Mouse (Mus musculus) CH12.LX (cell line): ENCODE data around the gene Tmem41b. TPM values are rescaled to one million over a fixed set of nuclear protein-coding genes. Genes with fewer than 3 reads are reported as not detected.

Source experiments
- DNase-seq: peaks from one replicate; pipeline ENCODE4 v3.0.0-alpha.2; 2013; ENCODE audit errors: extremely low read depth
- H3K27ac ChIP-seq: 2 replicates; pipeline ENCODE4 v1.5.1; 2012; ENCODE audit warnings: low read depth, mild to moderate bottlenecking, control low read depth, moderate library complexity; ENCODE audit not compliant: insufficient read depth
- H3K27me3 ChIP-seq: replicated peaks from 2 replicates; pipeline ENCODE3; 2012; ENCODE audit warnings: inconsistent platforms
- H3K36me3 ChIP-seq, 2 experiments: replicated peaks in 1 of 2; 2 replicates each; pipeline versions ENCODE3 to v1.6.1; 2012; ENCODE audit warnings: inconsistent platforms in 1 of 2, low read length in 1 of 2, mild to moderate bottlenecking in 1 of 2, mixed read lengths in 1 of 2, moderate library complexity in 1 of 2; ENCODE audit not compliant: control insufficient read depth in 1 of 2, insufficient read depth in 1 of 2
- H3K4me1 ChIP-seq, 2 experiments: 2 replicates each; pipeline ENCODE4 v1.6.1; 2012; ENCODE audit warnings: inconsistent platforms in 1 of 2, moderate library complexity in 1 of 2; ENCODE audit not compliant: insufficient read depth in 2 of 2, control insufficient read depth in 1 of 2
- H3K4me2 ChIP-seq: 2 replicates; pipeline ENCODE4 v1.6.1; 2012; ENCODE audit warnings: low read depth, mild to moderate bottlenecking, control low read depth; ENCODE audit not compliant: poor library complexity, insufficient read depth, severe bottlenecking
- H3K4me3 ChIP-seq, 3 experiments: fragments of 150-350 bp in 1 of 3; sonication (generic) in 1 of 3; replicated peaks in 1 of 3; 2 replicates each; pipeline versions ENCODE3 to v1.5.1; 2011 to 2012; ENCODE audit warnings: low read depth in 2 of 3, low read length in 2 of 3, mild to moderate bottlenecking in 2 of 3, moderate library complexity in 2 of 3, control low read depth in 1 of 3, improper control_type of control experiment in 1 of 3, inconsistent platforms in 1 of 3, mixed read lengths in 1 of 3; ENCODE audit not compliant: poor library complexity in 1 of 3
- H3K79me2 ChIP-seq: replicated peaks from 2 replicates; pipeline ENCODE4 v1.6.1; 2012; ENCODE audit warnings: mild to moderate bottlenecking, moderate library complexity; ENCODE audit not compliant: control insufficient read depth, poor library complexity, insufficient read depth, severe bottlenecking; ENCODE audit errors: extremely low read depth
- H3K9ac ChIP-seq: 2 replicates; pipeline ENCODE4 v1.6.1; 2012; ENCODE audit warnings: low read depth, mild to moderate bottlenecking, control low read depth, moderate library complexity; ENCODE audit not compliant: insufficient read depth
- H3K9me3 ChIP-seq: replicated peaks from 2 replicates; pipeline ENCODE3; 2012; ENCODE audit warnings: low read length, inconsistent platforms, mixed read lengths
- BHLHE40 ChIP-seq: IDR thresholded peaks from 2 replicates; pipeline ENCODE4 v1.6.1; 2011; ENCODE audit warnings: mild to moderate bottlenecking, low read depth, low read length, improper control_type of control experiment
- CHD1 ChIP-seq: IDR thresholded peaks from 2 replicates; pipeline ENCODE4 v1.6.1; 2012; ENCODE audit warnings: low read depth, low read length, improper control_type of control experiment, inconsistent platforms
- CHD2 ChIP-seq: IDR thresholded peaks from 2 replicates; pipeline ENCODE4 v1.6.1; 2011; ENCODE audit warnings: low read length, improper control_type of control experiment
- CTCF ChIP-seq, 2 experiments: IDR thresholded peaks in 1 of 2; conservative IDR thresholded peaks in 1 of 2; 2 replicates each; pipeline ENCODE4 v1.5.1; 2011 to 2012; ENCODE audit warnings: low read depth in 2 of 2, low read length in 2 of 2, improper control_type of control experiment in 1 of 2, inconsistent platforms in 1 of 2, mild to moderate bottlenecking in 1 of 2, moderate library complexity in 1 of 2
- EP300 ChIP-seq: IDR thresholded peaks from 2 replicates; pipeline ENCODE4 v1.6.1; 2011; ENCODE audit warnings: low read length, improper control_type of control experiment
- ETS1 ChIP-seq: conservative IDR thresholded peaks from 2 replicates; pipeline ENCODE4 v1.6.1; 2012; ENCODE audit warnings: low read depth, mild to moderate bottlenecking, inconsistent platforms, low read length, improper control_type of control experiment, moderate library complexity
- GABPA ChIP-seq: IDR thresholded peaks from 2 replicates; pipeline ENCODE4 v1.6.1; 2012; ENCODE audit warnings: low read depth, low read length, improper control_type of control experiment, inconsistent platforms; ENCODE audit not compliant: insufficient replicate concordance
- HCFC1 ChIP-seq: IDR thresholded peaks from 2 replicates; pipeline ENCODE4 v1.6.1; 2012; ENCODE audit warnings: low read depth, mild to moderate bottlenecking, inconsistent platforms, low read length, improper control_type of control experiment
- JUN ChIP-seq: IDR thresholded peaks from 2 replicates; pipeline ENCODE4 v1.6.1; 2011; ENCODE audit warnings: low read depth, mild to moderate bottlenecking, low read length, improper control_type of control experiment, moderate library complexity; ENCODE audit not compliant: insufficient read depth
- JUND ChIP-seq: conservative IDR thresholded peaks from 2 replicates; pipeline ENCODE4 v1.6.1; 2011; ENCODE audit warnings: low read depth, low read length, improper control_type of control experiment
- KAT2A ChIP-seq: IDR thresholded peaks from 2 replicates; pipeline ENCODE4 v1.6.1; 2012; ENCODE audit warnings: low read length, improper control_type of control experiment, inconsistent platforms; ENCODE audit not compliant: insufficient replicate concordance
- MAFK ChIP-seq: IDR thresholded peaks from 2 replicates; pipeline ENCODE4 v1.6.1; 2011; ENCODE audit warnings: low read length, improper control_type of control experiment; ENCODE audit not compliant: insufficient replicate concordance
- MAX ChIP-seq: IDR thresholded peaks from 2 replicates; pipeline ENCODE4 v1.6.1; 2011; ENCODE audit warnings: low read length, improper control_type of control experiment
- MAZ ChIP-seq: IDR thresholded peaks from 2 replicates; pipeline ENCODE4 v1.6.1; 2012; ENCODE audit warnings: low read depth, mild to moderate bottlenecking, inconsistent platforms, low read length, improper control_type of control experiment, moderate library complexity
- MXI1 ChIP-seq: IDR thresholded peaks from 2 replicates; pipeline ENCODE4 v1.6.1; 2011; ENCODE audit warnings: mild to moderate bottlenecking, low read depth, low read length, improper control_type of control experiment
- MYC ChIP-seq: IDR thresholded peaks from 2 replicates; pipeline ENCODE4 v1.6.1; 2011; ENCODE audit warnings: low read depth, mild to moderate bottlenecking, improper control_type of control experiment, low read length
- NELFE ChIP-seq: IDR thresholded peaks from 2 replicates; pipeline ENCODE4 v1.6.1; 2011; ENCODE audit warnings: low read depth, low read length, improper control_type of control experiment
- NRF1 ChIP-seq: IDR thresholded peaks from 2 replicates; pipeline ENCODE4 v1.6.1; 2014; ENCODE audit warnings: low read depth, mild to moderate bottlenecking, inconsistent platforms, low read length, improper control_type of control experiment, moderate library complexity
- PAX5 ChIP-seq: IDR thresholded peaks from 2 replicates; pipeline ENCODE4 v1.6.1; 2012; ENCODE audit warnings: low read length, inconsistent platforms, mixed read lengths
- POLR2A ChIP-seq: IDR thresholded peaks from 2 replicates; pipeline ENCODE4 v1.6.1; 2011; ENCODE audit warnings: low read depth, mild to moderate bottlenecking, improper control_type of control experiment, low read length
- POLR2AphosphoS2 ChIP-seq: IDR thresholded peaks from 2 replicates; pipeline ENCODE4 v1.6.1; 2011; ENCODE audit warnings: low read depth, low read length, improper control_type of control experiment
- SIN3A ChIP-seq: IDR thresholded peaks from 2 replicates; pipeline ENCODE4 v1.6.1; 2012; ENCODE audit warnings: low read length, improper control_type of control experiment, inconsistent platforms
- SMC3 ChIP-seq: IDR thresholded peaks from 2 replicates; pipeline ENCODE4 v1.6.1; 2011; ENCODE audit warnings: low read depth, low read length, improper control_type of control experiment
- TBP ChIP-seq: conservative IDR thresholded peaks from 2 replicates; pipeline ENCODE4 v1.6.1; 2011; ENCODE audit warnings: low read depth, low read length, improper control_type of control experiment
- TCF12 ChIP-seq: IDR thresholded peaks from 2 replicates; pipeline ENCODE4 v1.6.1; 2014; ENCODE audit warnings: low read depth, mild to moderate bottlenecking, inconsistent platforms, low read length, improper control_type of control experiment
- UBTF ChIP-seq: IDR thresholded peaks from 2 replicates; pipeline ENCODE4 v1.6.1; 2012; ENCODE audit warnings: low read depth, mild to moderate bottlenecking, inconsistent platforms, low read length, improper control_type of control experiment, moderate library complexity
- USF1 ChIP-seq: IDR thresholded peaks from 2 replicates; pipeline ENCODE4 v1.6.1; 2014; ENCODE audit warnings: low read depth, mild to moderate bottlenecking, inconsistent platforms, low read length, improper control_type of control experiment
- USF2 ChIP-seq: conservative IDR thresholded peaks from 2 replicates; pipeline ENCODE4 v1.6.1; 2011; ENCODE audit warnings: low read depth, low read length, improper control_type of control experiment
- ZMIZ1 ChIP-seq: IDR thresholded peaks from 2 replicates; pipeline ENCODE4 v1.6.1; 2012; ENCODE audit warnings: low read depth, mild to moderate bottlenecking, inconsistent platforms, low read length, improper control_type of control experiment
- ZNF384 ChIP-seq: IDR thresholded peaks from 2 replicates; pipeline ENCODE4 v1.6.1; 2012; ENCODE audit warnings: low read depth, low read length, improper control_type of control experiment, inconsistent platforms
- dilution Hi-C: fragments of 300-500 bp; cut with MboI; formaldehyde crosslinking; loops from 2 replicates; pipeline ENCODE4 v1.14.3; 2020; ENCODE audit warnings: low sequenced_read_pairs; ENCODE audit not compliant: extremely low pct_unique_long_range_greater_than_20kb, extremely low pct_ligation_motif_present
- in situ Hi-C: fragments of 300-500 bp; cut with MboI; formaldehyde crosslinking; loops from 3 replicates; pipeline ENCODE4 v1.14.3; 2019; ENCODE audit warnings: low sequenced_read_pairs, low pct_ligation_motif_present, low pct_unique_long_range_greater_than_20kb, mixed read lengths
- polyA plus RNA-seq: library from polyadenylated mRNA; unstranded; fragments of >175 nt; gene quantifications from 2 replicates; pipeline ENCODE4 v1.2.1, GENCODE M21; 2012; ENCODE audit warnings: low read depth; ENCODE audit not compliant: insufficient read length
- total RNA-seq, 2 experiments: library from RNA; depleted of rRNA; stranded (reverse); fragments of 300-350 nt in 1 of 2; fragments of >200 nt in 1 of 2; gene quantifications; 2 replicates each; pipeline ENCODE4 v1.2.3; 2012 to 2014

Gene Tmem41b
- total and polyA plus RNA-seq, 3 experiments: 51.1 to 106 (median 56.3) TPM

DNA sequence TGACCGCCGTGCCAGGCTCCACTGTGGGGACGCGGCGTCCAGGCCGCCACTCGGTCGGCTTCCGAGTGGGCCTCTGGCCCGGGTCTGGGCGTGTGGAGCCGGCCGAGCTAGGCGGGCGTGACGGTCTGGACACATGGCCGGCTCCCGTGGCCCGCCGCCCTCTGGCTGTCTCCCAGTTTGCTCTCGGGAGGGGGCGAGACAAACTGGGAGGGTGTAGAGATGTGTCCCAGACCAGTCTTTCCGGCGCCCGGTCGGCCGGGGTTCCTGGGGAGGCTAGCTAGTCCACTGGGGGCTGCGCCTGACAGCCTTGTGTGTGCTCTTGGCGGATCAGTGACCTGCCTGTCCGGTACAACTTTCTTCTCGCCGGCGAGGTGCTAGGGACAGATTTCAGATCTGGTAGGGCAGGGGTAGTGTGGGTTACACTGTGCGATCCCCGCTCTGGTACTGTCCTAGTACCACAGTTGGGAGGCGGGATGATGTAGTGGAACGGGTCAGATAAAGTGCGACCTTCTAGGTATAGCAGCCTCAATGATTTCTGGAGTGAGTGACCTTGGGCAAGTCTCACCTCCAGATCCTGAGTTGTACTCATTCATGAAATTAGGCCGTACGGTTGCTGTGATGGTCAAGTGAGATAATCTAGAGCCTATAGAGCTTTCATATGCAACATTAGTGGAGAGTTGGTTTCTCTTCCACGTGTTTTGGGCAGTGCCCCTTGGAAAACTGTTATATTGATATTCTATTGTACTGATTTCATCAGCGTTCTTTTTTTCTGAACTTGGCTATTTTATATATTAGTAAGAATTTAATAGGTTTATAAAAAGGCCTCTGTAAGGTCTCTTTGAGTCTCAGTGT lies 32.1 kb upstream of the Tmem41b start:
- in situ Hi-C loops (no loop called here), dilution Hi-C loops (no loop called here)
- Histone ChIP-seq H3K36me3 (peaks cover 0 to 10% of the 10 kb centered on the region in 2 experiments), H3K4me2 (peak overlapping the region; percentile 55; the same call in 1 of the 2 replicates), H3K4me3 (peak overlapping the region; percentile 93 to 95 (median 94)), H3K27ac (peak overlapping the region; percentile 81), H3K79me2 (peaks cover 50% of the 10 kb centered on the region), H3K9me3 (peaks cover 5% of the 10 kb centered on the region), H3K9ac (peak overlapping the region; percentile 94), H3K27me3 (no peaks in the 10 kb centered on the region), H3K4me1 (peaks cover 0 to 21% of the 10 kb centered on the region in 2 experiments; a peak in 2 of 4 replicates)
- peak; percentile 36 for DNase-seq
- TF ChIP-seq UBTF: 0 out of 2 replicates have a peak, but pooled peaks have one; percentile 79
- no peak; the same call in 1 of the 2 replicates for TF ChIP-seq MXI1
- TF ChIP-seq CHD2: no peak
- no peak for TF ChIP-seq MAFK
- TF ChIP-seq ZMIZ1: no peak
- TF ChIP-seq GABPA: no peak
- TF ChIP-seq POLR2AphosphoS2: no peak
- TF ChIP-seq MYC: no peak
- no peak for TF ChIP-seq SMC3
- TF ChIP-seq MAX: peak; percentile 38; the same call in 1 of the 2 replicates
- no peak for TF ChIP-seq USF2

GRCm38 (mm10) chr7:110018117-110018630 lies 31.4 kb upstream of the Tmem41b start, which contains the start of gene Ipo7:
Gene Ipo7 (plus strand): TSS chr7:110018274.
- dilution Hi-C loops (no loop called here), in situ Hi-C loops (no loop called here)
- peak within 1 kb of the TSS; percentile 55; the same call in 1 of the 2 replicates for H3K4me2 ChIP-seq
- H3K79me2 ChIP-seq: peaks cover 43% of the 10 kb centered on the region
- H3K4me1 ChIP-seq: peaks cover 0 to 21% of the 10 kb centered on the region in 2 experiments; a peak in 2 of 4 replicates
- H3K27ac ChIP-seq: peak within 1 kb of the TSS; percentile 81
- no peaks in the 10 kb centered on the region for H3K27me3 ChIP-seq
- DNase-seq: peak; percentile 90
- peak within 1 kb of the TSS; percentile 94 for H3K9ac ChIP-seq
- peaks cover 0 to 10% of the 10 kb centered on the region in 2 experiments for H3K36me3 ChIP-seq
- H3K4me3 ChIP-seq: peak within 1 kb of the TSS; percentile 93 to 95 (median 94)
- peaks cover 5% of the 10 kb centered on the region for H3K9me3 ChIP-seq
- TF ChIP-seq POLR2A (peak; percentile 99), MYC (peak; percentile 100), GABPA (peak; percentile 50; the same call in 1 of the 2 replicates), MAZ (no peak), NELFE (peak; percentile 98), NRF1 (0 out of 2 replicates have a peak, but pooled peaks have one; percentile 49), CTCF (conservative IDR thresholded peaks at IDR 0.05 in 1 of 2, IDR thresholded peaks at IDR 0.05 in 1 of 2; ENCODE audit: low read depth in 2 of 2, low read length in 2 of 2) (no peak), KAT2A (peak; percentile 97), TBP (peak; percentile 92), SMC3 (no peak), ETS1 (no peak), SIN3A (peak; percentile 97), CHD1 (0 out of 2 replicates have a peak, but pooled peaks have one; percentile 42), ZNF384 (no peak), USF1 (peak; percentile 84), EP300 (no peak), HCFC1 (peak; percentile 99), TCF12 (peak; percentile 88), BHLHE40 (no peak), PAX5 (no peak), USF2 (peak; percentile 76), JUND (no peak), JUN (no peak), MAFK (no peak), UBTF (peak; percentile 96)
